Mouse (Mus musculus) fat pad, adult 2 months (tissue): ENCODE results near the gene Gcsam.

Experiments
- DNase-seq: peaks from one replicate; pipeline ENCODE4 v3.0.0-alpha.2; 2011; ENCODE audit warnings: low read depth, low spot score; ENCODE audit errors: extremely low read depth

The Gcsam gene

GRCm38 (mm10) chr16:45644380-45644779 lies 34.2 kb downstream of the Gcsam start:
- no peak for DNase-seq

GRCm38 (mm10) chr16:45651497-45651896 lies 41.3 kb downstream of the Gcsam start:
- DNase-seq = no peak

- DNase-seq = no peak
Observed at GRCm38 (mm10) chr16:45653009-45653933, 43.1 kb downstream of the Gcsam start.

GRCm38 (mm10) chr16:45653934-45654332 lies 43.8 kb downstream of the Gcsam start, which contains the start of gene BC016579:
BC016579 (minus strand) TSS chr16:45654068.
- no peak for DNase-seq

- no peak for DNase-seq
Observed at GRCm38 (mm10) chr16:45654465-45654864, 44.3 kb downstream of the Gcsam start.

- no peak for DNase-seq
Observed at GRCm38 (mm10) chr16:45657574-45658159, 47.5 kb downstream of the Gcsam start.

- DNase-seq = no peak
Observed at GRCm38 (mm10) chr16:45658248-45658647, 48.1 kb downstream of the Gcsam start.

GRCm38 (mm10) chr16:45659596-45659995 lies 49.4 kb downstream of the Gcsam start:
- DNase-seq = no peak

GRCm38 (mm10) chr16:45662381-45662780 lies 52.2 kb downstream of the Gcsam start:
- DNase-seq = no peak

- DNase-seq = no peak
Observed at GRCm38 (mm10) chr16:45666136-45666535, 56.0 kb downstream of the Gcsam start.

- no peak for DNase-seq
Observed at GRCm38 (mm10) chr16:45668178-45668577, 58.0 kb downstream of the Gcsam start.

GRCm38 (mm10) chr16:45670005-45670404 lies 59.8 kb downstream of the Gcsam start:
- no peak for DNase-seq
